In genomic region chr12:87043221-87043620, GRCm38 (mm10) we compare ENCODE assay signal across 15 mouse cellular contexts. TPM values are rescaled to one million over a fixed set of nuclear protein-coding genes. Genes with fewer than 3 reads are reported as not detected.
DNase-seq lines count a peak whose midpoint lies in the region; ATAC-seq lines count a peak whose summit lies in the region.
"Had no signal": no experiment of that assay in that cellular context is flagged by ENCODE, and none has a peak within 500 bp of the region (broad histone marks: within the 10 kb centered on the region; RNA-seq: fewer than 3 reads in every experiment).

No protein-coding gene starts in this region.

- ATAC-seq in inflammation-experienced regulatory T-cells, adult 6 months: no peak

- DNase-seq in left cerebral cortex, adult 18-20 months (ENCODE audit: low spot score in 2 of 2): peak; percentile 55 to 71
- DNase-seq in left cerebral cortex, adult 11 months (ENCODE audit: low spot score): no peak
- peak; percentile 77 to 78 for DNase-seq in cerebellum, postnatal 36 days
- peak; percentile 64 to 73 for DNase-seq in layer of hippocampus, postnatal 14 days (ENCODE audit: low spot score in 2 of 2)
- peak; percentile 52 for DNase-seq in right cerebral cortex, postnatal 14 days
- no peak for DNase-seq in gastrocnemius, postnatal 25 days
- DNase-seq in embryo, embryonic 9.5 days (ENCODE audit: extremely low spot score): no peak
- DNase-seq: gastrocnemius, postnatal 14 days; lung, adult 2 months; thymus, postnatal 25 days had no signal

RNA-seq across cellular contexts. Expression of gene Tmem63c, which starts 22.1 kb away (rescaled TPM):
- total RNA-seq in left cerebral cortex, adult 18-20 months (2021): 10 to 100 TPM; 37.7 to 41.2 TPM
- 10 to 100 TPM; 30.3 to 33.4 TPM for total RNA-seq in layer of hippocampus, postnatal 14 days (2021)
- not detected for total RNA-seq in gastrocnemius, postnatal 25 days (2021)
- polyA plus RNA-seq in inflammation-experienced regulatory T-cells, adult 6 months (2017; shearing (Covaris generic)): 1 to 10 TPM in 2 of 3 experiments, under 1 TPM in 1; 0.78 to 3.8 (median 1.1) TPM
- total RNA-seq: common myeloid progenitor, adult 5-6 weeks had no signal

RNA-seq across cellular contexts. Expression of gene Zdhhc22, which starts 53.0 kb away (rescaled TPM):
- total RNA-seq in left cerebral cortex, adult 18-20 months (2021): 10 to 100 TPM; 53.8 to 58.4 TPM
- 10 to 100 TPM in 1 of 2 experiments, 1 to 10 TPM in 1; 9.3 to 22.9 TPM for total RNA-seq in layer of hippocampus, postnatal 14 days (2021)
- total RNA-seq in gastrocnemius, postnatal 25 days (2021): not detected
- under 1 TPM in 2 of 3 experiments, not detected in 1; 0.16 to 0.79 TPM for polyA plus RNA-seq in inflammation-experienced regulatory T-cells, adult 6 months (2017; shearing (Covaris generic))
- total RNA-seq: CH12.LX; common myeloid progenitor, adult 5-6 weeks; gastrocnemius, postnatal 14 days; heart, postnatal 25 days had no signal
- polyA plus RNA-seq: large intestine, adult 2 months; lung, adult 2 months had no signal

RNA-seq across cellular contexts. Expression of gene Ngb, which starts 59.1 kb away (rescaled TPM):
- 10 to 100 TPM in 1 of 2 experiments, 1 to 10 TPM in 1; 6.2 to 11.6 TPM for total RNA-seq in left cerebral cortex, adult 18-20 months (2021)
- 1 to 10 TPM; 1.5 to 2.6 TPM for total RNA-seq in layer of hippocampus, postnatal 14 days (2021)
- under 1 TPM; 0.23 to 0.29 TPM for total RNA-seq in gastrocnemius, postnatal 25 days (2021)
- not detected for polyA plus RNA-seq in inflammation-experienced regulatory T-cells, adult 6 months (2017; shearing (Covaris generic))
- total RNA-seq: CH12.LX; common myeloid progenitor, adult 5-6 weeks; heart, postnatal 25 days had no signal

Comparison
In these comparisons a context has a peak if more than half of its experiments do, and no peak if none do; other contexts are left out.
1. DNase-seq: peak in left cerebral cortex, adult 18-20 months (2 of 2), cerebellum, postnatal 36 days (2 of 2), layer of hippocampus, postnatal 14 days (2 of 2) and right cerebral cortex, postnatal 14 days (single experiment); none in left cerebral cortex, adult 11 months (single experiment), gastrocnemius, postnatal 25 days (single experiment) and embryo, embryonic 9.5 days (single experiment).
2. RNA of gene Tmem63c, which starts 22.1 kb away (total RNA-seq): 37.7 to 41.2 TPM in left cerebral cortex, adult 18-20 months and 30.3 to 33.4 TPM in layer of hippocampus, postnatal 14 days; not detected in gastrocnemius, postnatal 25 days; every median in the first group is over 10 times any median in the second.
3. RNA of gene Zdhhc22, which starts 53.0 kb away (total RNA-seq): 53.8 to 58.4 TPM in left cerebral cortex, adult 18-20 months and 9.3 to 22.9 TPM in layer of hippocampus, postnatal 14 days; not detected in gastrocnemius, postnatal 25 days; every median in the first group is over 10 times any median in the second.